Mouse (Mus musculus) mouse trophoblast stem cell (cell line): ENCODE measurements at regions not wholly inside any gene's neighbourhood (a gene's known extent, or its start where the extent isn't known, plus 50 kb on each side); places are given as distances from the start of the nearest gene placed in this dataset.

ENCODE experiments used
- in situ Hi-C, 2 experiments: fragments of 300-500 bp; cut with MseI, MboI; formaldehyde crosslinking; loops; 2 replicates in 1 of 2; 3 replicates in 1 of 2; pipeline ENCODE4 v1.15.1; 2025

- in situ Hi-C loops, result no loop called here
Measured at GRCm38 (mm10) chr17:52448701-52449100, 153.8 kb upstream of the Kcnh8 start.

GRCm38 (mm10) chr17:52459303-52459996 is 143.1 kb upstream of the Kcnh8 start:
- in situ Hi-C loops, result loop anchor here in 1 of 2 experiments (25.0 kb wide), 2 partner anchors 472 to 622 kb away; partner anchors contain the start of gene Satb1

DNA sequence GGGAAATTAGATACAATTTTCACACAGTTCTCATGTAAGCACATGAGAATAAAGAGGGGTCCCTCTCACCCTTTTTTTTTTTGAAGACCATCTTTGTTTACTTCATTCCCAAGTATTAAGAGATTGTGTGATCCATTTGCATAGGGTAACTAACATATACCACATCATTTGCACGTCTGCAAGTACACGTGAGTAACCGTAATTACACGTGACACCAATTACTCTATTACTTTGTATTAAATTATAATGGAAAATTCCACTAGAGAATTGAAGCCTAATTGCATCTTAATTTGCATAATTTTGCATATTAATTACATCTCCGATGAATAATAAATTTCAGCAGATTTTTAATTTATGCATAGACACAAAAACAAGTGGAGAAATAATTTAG is 142.5 kb upstream of the Kcnh8 start:
- in situ Hi-C loops, result loop anchor here in 1 of 2 experiments (25.0 kb wide), 2 partner anchors 473 to 623 kb away; partner anchors contain the start of gene Satb1

DNA sequence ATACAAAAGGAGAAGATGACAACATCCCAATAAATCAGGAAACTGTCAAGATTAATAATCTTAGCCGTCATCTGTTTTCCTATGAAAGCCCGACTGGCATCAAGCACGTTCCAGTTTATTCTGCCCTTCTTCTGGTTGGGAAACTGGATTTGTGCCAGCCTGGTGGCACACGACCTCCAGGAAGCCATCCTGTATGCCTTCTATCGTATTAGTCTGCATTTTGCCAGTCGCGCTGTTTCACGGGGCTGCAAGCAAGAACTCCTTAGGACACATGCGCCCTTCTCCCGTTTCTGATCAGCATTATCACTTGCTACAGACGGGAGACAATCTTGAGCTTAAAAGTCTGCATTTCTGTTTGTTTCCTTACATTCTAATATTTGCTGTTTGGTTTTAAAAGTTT is 141.2 kb upstream of the Kcnh8 start:
- in situ Hi-C loops, result loop anchor here in 1 of 2 experiments (25.0 kb wide), 2 partner anchors 474 to 624 kb away; partner anchors contain the start of gene Satb1

GRCm38 (mm10) chr17:52461709-52462141 is 140.8 kb upstream of the Kcnh8 start:
- in situ Hi-C loops, result loop anchor here in 1 of 2 experiments (25.0 kb wide), 2 partner anchors 474 to 624 kb away; partner anchors contain the start of gene Satb1

GRCm38 (mm10) chr17:52462361-52462760 is 140.1 kb upstream of the Kcnh8 start:
- in situ Hi-C loops, result loop anchor here in 1 of 2 experiments (25.0 kb wide), 2 partner anchors 475 to 625 kb away; partner anchors contain the start of gene Satb1

DNA sequence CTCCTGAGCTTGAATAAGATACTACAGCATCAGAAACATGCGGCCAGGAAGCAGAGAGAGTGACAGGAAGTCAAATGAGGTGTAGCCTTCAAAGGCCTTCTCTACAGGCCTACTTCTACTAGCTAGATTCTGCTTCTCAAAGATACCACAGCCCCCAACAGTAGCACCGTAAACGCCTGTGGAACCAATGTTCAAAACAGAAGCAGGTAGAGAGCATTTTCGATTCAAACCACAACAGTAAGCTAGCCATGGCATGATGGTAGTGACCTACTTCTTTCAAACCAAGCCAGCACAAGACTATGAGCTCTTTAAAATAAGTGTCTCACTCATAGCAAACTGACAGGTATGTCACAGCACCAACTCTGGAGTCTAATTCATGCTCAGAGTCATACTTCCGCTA is 134.0 kb upstream of the Kcnh8 start:
- in situ Hi-C loops, result loop anchor here in 1 of 2 experiments (25.0 kb wide), 2 partner anchors 481 to 631 kb away; partner anchors contain the start of gene Satb1

DNA sequence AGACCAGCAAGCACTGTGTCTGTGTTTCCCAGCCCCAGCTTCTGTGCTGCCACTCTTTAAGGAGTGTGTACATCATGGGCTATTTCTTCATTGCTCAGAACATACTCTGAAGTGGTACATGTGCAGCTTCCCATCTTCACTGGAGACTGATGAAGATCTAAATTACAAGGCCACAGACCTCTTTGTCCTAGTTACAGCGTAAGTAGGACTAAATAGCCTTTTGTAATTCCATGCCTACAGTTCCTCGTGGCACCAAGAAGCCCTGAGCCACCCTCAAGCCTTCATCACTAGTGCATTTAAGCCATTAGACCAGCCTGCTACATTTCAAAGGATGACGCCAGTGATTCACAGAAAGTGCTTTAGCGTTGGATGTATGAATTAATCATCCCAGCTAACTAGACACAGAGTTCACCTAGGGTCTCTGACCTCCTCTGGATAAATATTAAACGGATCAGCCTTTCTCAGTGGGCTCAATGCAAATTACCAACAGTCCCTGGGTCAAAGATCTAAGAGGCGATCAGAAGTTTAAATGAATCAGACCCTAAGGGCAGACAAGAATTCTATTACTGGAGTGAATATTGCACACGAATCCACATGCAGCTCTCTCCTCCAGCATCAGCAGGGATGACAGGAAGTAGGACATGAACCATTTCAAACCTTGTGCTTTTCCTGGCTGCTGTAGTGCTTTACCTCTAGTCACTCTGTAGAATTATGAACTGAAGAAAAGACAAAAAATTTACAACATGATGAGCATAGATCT is 123.0 kb upstream of the Kcnh8 start:
- in situ Hi-C loops, result no loop called here

- in situ Hi-C loops, result no loop called here
Measured at GRCm38 (mm10) chr17:52480087-52480638, 122.3 kb upstream of the Kcnh8 start.

- in situ Hi-C loops, result no loop called here
Measured at GRCm38 (mm10) chr17:52506760-52507159, 95.7 kb upstream of the Kcnh8 start.

- in situ Hi-C loops, result no loop called here
Measured at GRCm38 (mm10) chr17:52530260-52530659, 72.2 kb upstream of the Kcnh8 start.
